Mouse (Mus musculus): ENCODE results near the gene Gm4787. TPM values are rescaled to one million over a fixed set of nuclear protein-coding genes. Genes with fewer than 3 reads are reported as not detected.

The Gm4787 gene
- polyA plus RNA-seq, 1 experiment from 2014 or later, result 0.43 TPM

Other genes starting within 250 kb of the Gm4787 start
- gene Slc8a3, start 46.3 kb downstream of the Gm4787 start, polyA plus RNA-seq (2015; fragmentation: Nextera tagmentation; extraction: Ambion mirVana), result 2.0 and 2.2 TPM in 2 replicates
- gene Adam4, start 42.5 kb upstream of the Gm4787 start, polyA plus RNA-seq (2015; fragmentation: Nextera tagmentation; extraction: Ambion mirVana), result 0.50 and 0.71 TPM in 2 replicates
- gene Cox16, start 105.7 kb upstream of the Gm4787 start, polyA plus RNA-seq (2015; fragmentation: Nextera tagmentation; extraction: Ambion mirVana), result 137 and 152 TPM in 2 replicates
- 25.8 and 27.8 TPM in 2 replicates for gene Gm20498, start 153.4 kb upstream of the Gm4787 start, polyA plus RNA-seq (2015; fragmentation: Nextera tagmentation; extraction: Ambion mirVana)
- 39.5 and 40.5 TPM in 2 replicates for gene Synj2bp, start 153.4 kb upstream of the Gm4787 start, polyA plus RNA-seq (2015; fragmentation: Nextera tagmentation; extraction: Ambion mirVana)
- 0.38 and 0.59 TPM in 2 replicates for gene Adam21, start 189.0 kb upstream of the Gm4787 start, polyA plus RNA-seq (2015; fragmentation: Nextera tagmentation; extraction: Ambion mirVana)
- gene Med6, start 215.5 kb upstream of the Gm4787 start, polyA plus RNA-seq (2015; fragmentation: Nextera tagmentation; extraction: Ambion mirVana), result 67.3 and 67.4 TPM in 2 replicates

Measured in forebrain, embryonic 13.5 days (tissue).